Mouse (Mus musculus) ovary, adult 18-20 months (tissue): Measurements from ENCODE around the gene Tmem126b.

Experiments used
- DNase-seq: peaks from one replicate; pipeline ENCODE4 v3.0.0; 2022; ENCODE audit warnings: low spot score, mixed read lengths

Gene Tmem126b

GRCm38 (mm10) chr7:90426020-90427001 is 49.5 kb downstream of the Tmem126b start, which contains the start of gene Ccdc89:
Ccdc89 (plus strand) TSS chr7:90426577.
- DNase-seq: peak; percentile 79
